Mouse (Mus musculus) gastrocnemius, postnatal 4 days (tissue): ENCODE data around the gene Arhgap32. TPM values are rescaled to one million over a fixed set of nuclear protein-coding genes. Genes with fewer than 3 reads are reported as not detected.
"Not testable (repeated sequence)": the region's sequence is repeated elsewhere in the genome, so short reads cannot be mapped to it uniquely, and the experiment has no call there.

ENCODE experiments used
- DNase-seq, 2 experiments: peaks; one replicate each; pipeline ENCODE4 v3.0.0; 2021 to 2022; ENCODE audit warnings: low spot score in 2 of 2, mixed read lengths in 2 of 2
- total RNA-seq, 2 experiments: library from RNA; stranded (reverse); gene quantifications; 2 replicates each; pipeline ENCODE4 v1.2.3; 2021

Gene Arhgap32
- total RNA-seq, 2 experiments from 2014 or later = 41.7 to 45.6 TPM

GRCm38 (mm10) chr9:32136680-32137295 lies 20.9 kb downstream of the Arhgap32 start:
- no peak for DNase-seq

GRCm38 (mm10) chr9:32137697-32138426 lies 21.9 kb downstream of the Arhgap32 start:
- DNase-seq = no peak

GRCm38 (mm10) chr9:32138616-32139015 lies 22.7 kb downstream of the Arhgap32 start:
- no peak for DNase-seq

GRCm38 (mm10) chr9:32139641-32140040 lies 23.7 kb downstream of the Arhgap32 start:
- DNase-seq = no peak

GRCm38 (mm10) chr9:32142834-32143233 lies 26.9 kb downstream of the Arhgap32 start:
- DNase-seq = no peak

- DNase-seq = no peak
Measured at GRCm38 (mm10) chr9:32143451-32143850, 27.5 kb downstream of the Arhgap32 start.

GRCm38 (mm10) chr9:32146257-32146996 lies 30.5 kb downstream of the Arhgap32 start:
- DNase-seq = no peak

GRCm38 (mm10) chr9:32149241-32149640 lies 33.3 kb downstream of the Arhgap32 start:
- no peak for DNase-seq

- DNase-seq = no peak
Measured at GRCm38 (mm10) chr9:32149836-32150642, 34.1 kb downstream of the Arhgap32 start.

GRCm38 (mm10) chr9:32154727-32155371 lies 38.9 kb downstream of the Arhgap32 start:
- no peak for DNase-seq

- no peak for DNase-seq
Measured at GRCm38 (mm10) chr9:32156706-32157105, 40.8 kb downstream of the Arhgap32 start.

- DNase-seq = no peak
Measured at GRCm38 (mm10) chr9:32157201-32157600, 41.3 kb downstream of the Arhgap32 start.

- DNase-seq = peak in 1 of 2 experiments; percentile 39
Measured at GRCm38 (mm10) chr9:32158837-32159543, 43.1 kb downstream of the Arhgap32 start.

- no peak for DNase-seq
Measured at GRCm38 (mm10) chr9:32159724-32160123, 43.8 kb downstream of the Arhgap32 start.

- DNase-seq = no peak
Measured at GRCm38 (mm10) chr9:32162792-32163191, 46.9 kb downstream of the Arhgap32 start.

- not testable (repeated sequence) for DNase-seq
Measured at GRCm38 (mm10) chr9:32163820-32164219, 47.9 kb downstream of the Arhgap32 start.

GRCm38 (mm10) chr9:32168546-32169137 lies 52.7 kb downstream of the Arhgap32 start:
- no peak for DNase-seq

- DNase-seq = no peak
Measured at GRCm38 (mm10) chr9:32170713-32171112, 54.8 kb downstream of the Arhgap32 start.

GRCm38 (mm10) chr9:32176612-32177011 lies 60.7 kb downstream of the Arhgap32 start:
- DNase-seq = peak in 1 of 2 experiments; percentile 16

GRCm38 (mm10) chr9:32181170-32181569 lies 65.2 kb downstream of the Arhgap32 start:
- DNase-seq = no peak
